Mouse (Mus musculus): Measurements from ENCODE around the gene Il12a. TPM values are rescaled to one million over a fixed set of nuclear protein-coding genes. Genes with fewer than 3 reads are reported as not detected.

Gene Il12a
- total RNA-seq (2021) = under 1 TPM in 1 of 2 experiments, not detected in 1; 0.82 TPM
- long read RNA-seq, experiment 1, partial matches to known transcripts = 0 of 6 reads
- long read RNA-seq, experiment 1, other reads (novel, unspliced or antisense) = 6 of 6 reads
- long read RNA-seq, experiment 2, partial matches to known transcripts = 0 of 3 reads
- long read RNA-seq, experiment 2, other reads (novel, unspliced or antisense) = 3 of 3 reads

DNA sequence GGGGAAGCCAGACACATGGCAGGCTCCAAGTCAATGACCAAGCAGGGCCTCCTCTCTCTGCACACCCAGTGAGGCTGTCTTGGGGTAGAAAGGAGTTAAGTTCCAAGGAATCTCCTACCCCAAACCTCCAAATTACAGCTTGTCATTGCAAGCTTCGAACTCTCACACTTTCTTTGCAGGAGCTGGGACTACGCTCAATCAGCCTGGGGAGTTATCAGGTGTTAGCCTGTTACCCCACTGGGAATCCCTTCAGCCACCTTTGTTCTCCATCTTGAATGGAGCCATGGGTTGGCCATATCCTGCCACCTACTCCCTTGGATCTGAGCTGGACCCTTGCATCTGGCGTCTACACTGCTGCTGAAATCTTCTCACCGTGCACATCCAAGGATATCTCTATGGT lies at the start of gene Il12a:
TSS of gene Il12a (plus strand) at position 301 of the 400 bp plus-strand sequence.
- DNase-seq = no peak

DNA sequence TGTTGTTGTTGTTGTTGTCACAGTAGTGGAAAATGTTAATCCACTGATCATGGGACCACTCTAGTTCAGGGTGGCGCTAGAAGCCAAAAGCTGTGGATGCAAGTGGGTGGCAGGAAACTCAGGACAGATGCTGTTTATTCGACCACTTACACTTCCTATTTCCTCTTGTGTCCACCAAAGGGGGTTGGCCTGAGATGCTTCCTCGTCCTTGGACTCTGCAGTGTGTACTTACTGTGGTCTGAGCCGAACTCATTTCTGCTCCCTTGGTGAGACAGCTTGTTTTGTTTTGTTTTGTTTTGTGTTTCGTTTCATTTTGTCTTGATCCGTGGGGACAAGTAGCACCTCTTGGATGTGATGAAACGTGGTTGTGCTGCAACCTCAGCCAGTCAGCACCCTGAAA lies 47.5 kb upstream of the Il12a start:
- DNase-seq = no peak

DNA sequence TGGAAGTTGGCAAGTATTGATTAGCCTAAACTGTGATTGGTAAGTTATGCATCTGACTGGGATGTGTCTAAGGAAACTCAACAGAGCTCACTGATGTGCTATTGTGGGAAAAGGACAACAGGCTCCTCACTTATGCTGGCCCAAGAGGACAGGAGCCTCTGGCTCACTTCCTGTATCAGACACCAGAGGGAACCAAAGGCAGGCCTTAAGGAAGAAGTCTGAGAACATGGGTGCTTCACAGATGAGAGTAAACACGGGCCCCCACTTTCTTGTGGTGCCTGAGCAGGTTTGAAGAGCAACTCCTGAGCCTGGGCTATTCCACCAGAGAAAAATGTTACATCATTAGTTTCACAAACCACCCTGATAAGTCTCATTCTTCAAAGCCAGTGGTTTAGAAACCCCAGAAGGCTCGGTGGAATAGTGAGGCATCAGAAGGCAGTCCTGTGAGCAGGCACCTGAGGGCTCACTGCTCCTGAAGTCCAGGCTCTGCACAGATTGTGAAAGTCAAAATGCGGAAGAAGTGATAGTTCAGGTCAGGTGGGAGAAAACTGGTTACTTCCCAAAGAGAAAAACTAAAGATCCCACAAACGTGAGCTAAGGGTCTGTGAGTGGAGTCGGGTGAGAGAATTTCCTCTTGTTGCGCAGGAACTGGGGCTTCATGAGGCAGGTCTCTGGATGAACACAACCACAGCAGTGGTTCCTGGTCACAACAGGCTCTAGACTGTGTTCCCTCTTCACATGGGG lies 43.9 kb upstream of the Il12a start:
- DNase-seq = peak; percentile 18 to 40

DNA sequence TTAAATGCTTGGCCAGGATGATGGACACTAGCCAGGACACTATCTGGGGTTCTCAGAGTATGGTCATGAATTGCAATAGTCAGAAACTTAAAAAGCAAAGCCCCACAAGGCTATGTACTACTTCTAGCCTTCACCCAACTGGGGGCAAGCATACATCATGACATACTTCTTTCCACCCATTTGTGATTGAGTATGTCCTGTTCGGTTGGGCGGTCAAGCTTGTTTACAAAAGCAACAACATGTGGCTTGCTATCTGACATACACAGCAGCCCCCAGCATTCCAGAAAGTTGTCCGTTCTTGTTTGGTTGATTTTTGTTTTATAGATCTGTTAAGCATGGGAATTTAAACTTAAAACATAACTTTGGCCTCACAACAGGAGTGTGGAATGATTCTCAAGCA lies 43.2 kb upstream of the Il12a start:
- DNase-seq = no peak

DNA sequence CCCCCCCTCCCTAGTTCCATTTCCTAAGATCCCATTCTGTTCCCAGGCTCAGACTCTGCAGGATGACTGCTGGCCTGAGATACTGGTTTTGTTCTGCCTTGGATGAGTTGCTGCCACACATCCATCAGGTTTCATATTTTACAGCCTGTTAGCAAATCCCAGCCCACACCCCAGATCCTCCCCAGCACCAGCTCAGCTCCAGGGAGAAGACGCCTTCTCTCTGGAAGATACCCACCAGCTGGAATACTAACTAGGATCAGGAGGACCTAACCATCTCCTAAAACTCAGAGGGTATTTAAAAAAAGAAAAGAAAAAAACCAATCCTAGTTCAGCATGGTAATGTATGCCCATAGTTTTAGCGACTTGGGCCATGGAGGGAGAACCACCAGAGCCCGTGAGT lies 40.2 kb upstream of the Il12a start:
- no peak for DNase-seq

DNA sequence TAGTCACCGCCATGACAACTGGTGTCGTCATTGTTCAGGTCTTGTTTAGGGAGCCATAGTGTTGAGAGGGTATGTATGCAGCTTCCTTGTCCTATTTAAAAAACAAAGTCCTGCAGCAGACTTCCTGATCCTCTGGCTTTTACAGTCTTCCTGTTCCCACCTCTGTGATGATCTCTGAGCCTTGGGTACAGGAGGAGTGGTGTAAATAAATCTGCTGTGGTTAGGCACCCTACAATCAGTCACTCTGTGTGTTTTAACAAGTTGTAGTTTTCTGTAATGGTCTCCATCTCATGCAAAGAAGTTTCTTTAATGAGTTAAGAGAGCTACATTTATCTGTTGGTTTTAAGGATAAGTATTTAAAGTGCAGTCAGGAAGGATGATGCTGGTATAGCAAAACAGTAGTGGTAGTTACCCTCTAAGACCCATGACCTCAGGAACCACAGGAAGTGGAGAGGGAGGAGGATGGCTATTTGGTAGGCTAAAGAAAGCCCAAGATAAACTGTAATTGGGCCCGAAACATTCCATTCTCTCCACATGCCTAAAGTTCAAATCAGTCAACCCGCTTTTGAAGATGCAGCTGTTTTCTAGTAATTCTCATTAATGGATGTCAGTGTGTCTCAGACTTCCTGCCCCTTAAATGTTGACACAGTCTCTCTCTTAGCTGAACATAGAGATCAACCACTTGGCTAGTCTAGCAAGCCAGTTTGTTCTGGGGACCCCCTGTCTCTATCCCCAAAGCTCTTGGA lies 33.7 kb upstream of the Il12a start:
- no peak for DNase-seq

DNA sequence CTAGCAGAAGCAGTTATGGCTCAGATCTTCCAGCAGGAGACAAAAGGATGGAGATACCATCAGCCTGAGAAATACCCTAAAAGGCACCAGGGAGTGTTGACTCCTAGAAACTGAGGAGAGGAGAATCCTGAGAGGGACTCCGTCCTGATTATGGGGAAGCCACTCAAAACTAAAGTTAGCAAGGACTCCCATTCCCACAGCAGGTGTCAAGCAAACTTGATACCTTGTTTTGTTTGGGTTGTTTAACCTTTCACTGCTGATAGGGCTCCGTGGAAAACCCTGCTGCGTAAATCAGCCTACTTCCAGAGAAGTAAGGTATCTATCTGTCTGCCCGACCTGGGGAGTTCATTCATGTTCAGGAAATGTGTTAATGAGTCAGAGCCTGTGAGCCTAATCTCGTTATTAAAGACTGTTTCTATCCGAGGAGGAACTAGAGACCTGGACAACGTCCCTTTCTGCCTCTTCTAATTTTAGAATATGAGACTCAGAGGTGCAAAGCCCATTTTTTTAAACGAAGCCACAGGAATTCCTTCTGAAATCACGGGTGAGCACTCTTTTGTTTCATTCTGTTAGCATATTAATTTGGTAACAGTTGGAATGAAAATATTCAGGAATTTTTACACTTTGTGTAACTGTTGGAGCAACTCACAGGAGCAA lies 32.7 kb upstream of the Il12a start:
- DNase-seq = no peak

DNA sequence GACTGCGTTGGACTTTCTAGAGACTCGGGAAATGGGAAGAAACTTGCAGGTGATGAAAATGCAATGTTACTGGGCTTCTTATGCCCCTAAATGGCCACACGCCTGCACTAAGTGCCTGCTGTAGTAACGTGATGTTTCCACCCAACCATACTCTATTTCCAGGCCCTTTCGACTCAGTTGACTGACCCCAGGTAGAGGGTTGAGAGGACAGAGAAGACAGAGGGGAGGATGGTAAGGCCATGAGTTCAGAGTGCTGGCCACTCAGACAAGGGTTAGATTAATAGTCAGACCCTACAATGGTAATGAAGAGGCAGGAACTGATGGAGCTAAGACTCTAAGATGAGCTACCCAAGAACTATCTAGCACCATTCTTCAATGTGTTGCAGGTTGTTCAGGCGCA lies 30.4 kb upstream of the Il12a start:
- no peak for DNase-seq

DNA sequence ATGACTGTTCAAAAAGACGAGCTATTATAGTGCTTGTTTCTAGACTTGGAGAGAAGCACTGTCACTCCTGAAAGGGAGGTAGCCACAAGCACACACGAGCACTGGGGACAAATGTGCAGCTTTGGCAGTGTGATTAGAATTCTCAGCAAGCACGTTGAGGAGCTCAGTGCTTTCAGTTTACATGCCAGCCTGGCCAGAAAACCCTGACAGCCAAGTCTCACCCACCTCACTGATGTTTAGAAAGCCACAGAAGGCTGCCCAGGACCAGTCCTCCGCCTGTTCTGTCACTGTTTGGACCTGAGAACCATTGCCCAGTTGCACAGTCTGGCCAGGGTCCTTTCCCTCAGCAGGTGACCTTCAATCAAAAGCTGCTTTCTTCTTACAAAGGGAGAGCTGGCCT lies 29.9 kb upstream of the Il12a start:
- no peak for DNase-seq

DNA sequence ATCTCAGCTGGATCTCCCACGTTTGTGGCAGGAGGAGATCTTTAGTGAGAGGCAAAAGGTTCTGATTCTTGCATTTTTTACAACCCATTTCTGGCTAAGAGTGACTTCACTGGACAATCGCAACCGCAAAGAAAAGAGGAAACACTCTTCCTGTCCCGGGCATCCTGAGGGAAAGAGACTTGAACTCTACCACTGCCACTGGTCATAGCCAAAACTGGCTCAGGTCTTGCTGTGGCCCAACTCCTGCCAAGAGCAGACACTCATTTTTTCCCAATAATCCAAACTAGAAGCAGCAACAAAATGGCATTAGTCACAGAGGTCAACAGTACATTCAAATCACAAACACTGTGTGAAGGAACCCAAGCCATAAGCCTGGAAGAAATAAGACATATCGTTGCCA lies 28.1 kb upstream of the Il12a start:
- DNase-seq = no peak

DNA sequence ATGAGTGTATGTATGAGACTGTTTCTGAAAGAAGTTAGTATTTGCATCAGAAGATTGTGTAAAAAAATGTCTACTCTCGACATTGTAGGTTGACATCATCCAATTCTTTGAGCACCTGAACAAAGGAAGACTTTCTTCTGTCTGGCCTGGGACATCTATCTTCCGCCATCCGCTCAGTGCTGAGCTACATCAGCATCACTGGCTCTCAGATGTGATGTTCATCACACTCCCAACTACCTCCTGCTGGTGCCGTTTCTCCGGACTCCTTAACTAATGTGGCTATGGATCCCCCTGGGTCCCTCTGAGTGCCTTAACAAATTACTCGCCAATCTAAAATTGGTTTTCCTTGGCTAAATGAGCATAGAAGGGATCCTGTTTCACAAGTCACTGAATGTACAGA lies 26.1 kb upstream of the Il12a start:
- DNase-seq = no peak

DNA sequence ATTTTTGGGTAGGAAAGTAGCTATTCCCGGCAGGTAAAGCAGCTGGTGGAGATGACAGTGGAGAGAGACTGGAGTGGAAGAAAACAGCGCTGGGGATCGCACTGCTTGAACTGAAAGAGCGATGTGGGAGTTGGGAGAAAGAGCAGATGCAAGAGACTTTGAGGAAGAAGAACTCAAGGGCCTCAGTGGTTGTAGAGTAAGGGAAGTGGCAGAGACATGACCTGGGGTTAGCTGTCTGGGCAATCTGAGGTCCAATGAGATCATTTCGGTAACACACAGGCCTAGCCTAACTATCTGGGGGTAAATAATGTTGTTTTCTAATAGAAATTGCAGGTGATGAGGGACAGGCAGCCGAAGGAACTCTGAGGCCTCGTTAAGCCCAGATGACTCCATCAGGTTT lies 24.1 kb upstream of the Il12a start:
- DNase-seq = no peak

DNA sequence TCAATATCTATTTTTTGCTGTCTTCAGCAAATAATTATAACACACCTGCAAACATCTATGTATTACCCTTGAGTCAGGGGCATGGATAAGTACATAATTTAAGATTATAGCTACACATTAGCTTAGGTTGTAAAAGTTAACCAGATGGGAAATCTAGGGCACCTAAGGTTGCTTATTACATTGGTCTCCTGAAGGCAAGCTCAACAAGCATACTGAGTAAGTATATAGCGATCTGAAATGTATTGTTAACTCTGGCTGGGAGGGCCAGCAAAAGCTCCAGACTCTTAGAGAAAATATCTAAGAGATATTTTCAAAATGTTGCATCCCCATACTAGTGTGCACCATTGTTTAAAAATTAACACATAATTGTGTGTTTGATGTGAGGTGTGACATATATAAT lies 22.6 kb upstream of the Il12a start:
- DNase-seq = no peak

DNA sequence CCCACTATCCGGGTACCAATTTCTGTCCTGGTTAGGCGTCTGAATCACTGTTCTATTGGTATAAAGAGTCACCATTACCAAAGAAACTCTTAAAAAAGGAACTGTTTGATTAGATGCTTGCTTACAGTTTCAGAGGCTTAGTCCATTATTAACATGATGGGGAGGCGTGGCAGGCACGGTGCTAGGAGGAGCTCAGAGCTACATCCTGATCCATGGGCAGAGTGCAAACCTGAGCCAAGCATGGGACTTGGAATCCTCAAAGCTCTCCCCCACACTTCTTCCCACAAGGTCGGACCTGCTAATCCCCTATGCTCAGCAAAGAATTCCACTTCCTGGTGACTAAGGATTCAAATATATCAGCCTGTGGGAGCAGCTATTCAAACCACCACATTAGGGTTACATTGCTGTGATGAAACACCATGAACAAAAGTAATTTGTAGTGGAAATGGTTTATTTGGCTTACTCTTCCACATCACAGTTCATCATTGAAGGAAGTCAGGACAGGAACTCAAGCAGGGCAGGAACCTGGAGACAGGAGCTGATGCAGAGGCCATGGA lies 20.9 kb upstream of the Il12a start:
- DNase-seq = no peak

DNA sequence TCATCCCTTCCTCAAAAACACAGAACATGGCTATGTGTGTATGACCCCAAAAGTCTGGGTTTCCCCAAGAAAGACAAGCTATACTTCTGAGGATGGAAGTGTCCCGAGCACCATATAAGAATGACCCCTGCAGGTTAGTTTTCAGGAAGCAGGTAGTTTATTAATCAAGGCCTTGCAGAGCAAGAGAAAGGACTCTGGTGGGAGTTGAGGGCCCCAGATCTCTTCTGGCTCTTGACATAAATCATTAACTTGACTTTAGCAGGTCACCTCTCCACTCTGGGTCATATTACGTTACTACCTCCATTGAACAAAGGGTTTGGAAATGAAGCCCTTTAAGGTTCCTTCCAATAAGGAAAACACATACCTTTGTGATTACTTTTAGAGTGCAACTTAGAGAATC lies 15.7 kb upstream of the Il12a start:
- no peak for DNase-seq

DNA sequence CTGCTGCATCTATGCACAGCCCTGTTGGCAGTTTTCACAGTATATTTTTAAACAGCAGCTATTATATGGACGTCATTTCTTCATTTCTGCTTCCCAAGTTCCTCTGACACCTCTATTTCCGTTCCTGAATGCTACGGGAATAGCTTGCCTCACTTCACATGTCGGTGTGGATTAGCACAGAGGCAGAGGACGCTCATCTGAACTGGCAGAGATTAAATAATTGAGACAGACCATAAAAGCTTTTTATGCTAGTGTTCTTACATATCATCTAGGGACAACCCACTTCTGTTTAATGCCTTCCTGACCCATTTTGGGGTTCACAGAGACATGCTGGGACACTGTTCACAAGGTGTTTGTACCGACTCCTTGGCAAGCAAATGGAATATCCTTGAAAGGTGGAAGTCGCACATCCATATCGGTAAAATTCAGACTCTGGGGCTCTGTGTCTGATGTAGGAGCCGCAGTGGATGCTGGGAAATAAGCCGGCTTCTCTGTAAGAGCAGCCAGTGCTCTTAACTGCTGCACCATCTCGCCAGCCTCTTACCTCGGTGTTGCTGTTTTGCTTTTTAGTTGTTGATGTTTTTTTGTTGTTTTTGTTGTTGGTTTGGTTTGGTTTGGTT lies 15.1 kb upstream of the Il12a start:
- DNase-seq = no peak

DNA sequence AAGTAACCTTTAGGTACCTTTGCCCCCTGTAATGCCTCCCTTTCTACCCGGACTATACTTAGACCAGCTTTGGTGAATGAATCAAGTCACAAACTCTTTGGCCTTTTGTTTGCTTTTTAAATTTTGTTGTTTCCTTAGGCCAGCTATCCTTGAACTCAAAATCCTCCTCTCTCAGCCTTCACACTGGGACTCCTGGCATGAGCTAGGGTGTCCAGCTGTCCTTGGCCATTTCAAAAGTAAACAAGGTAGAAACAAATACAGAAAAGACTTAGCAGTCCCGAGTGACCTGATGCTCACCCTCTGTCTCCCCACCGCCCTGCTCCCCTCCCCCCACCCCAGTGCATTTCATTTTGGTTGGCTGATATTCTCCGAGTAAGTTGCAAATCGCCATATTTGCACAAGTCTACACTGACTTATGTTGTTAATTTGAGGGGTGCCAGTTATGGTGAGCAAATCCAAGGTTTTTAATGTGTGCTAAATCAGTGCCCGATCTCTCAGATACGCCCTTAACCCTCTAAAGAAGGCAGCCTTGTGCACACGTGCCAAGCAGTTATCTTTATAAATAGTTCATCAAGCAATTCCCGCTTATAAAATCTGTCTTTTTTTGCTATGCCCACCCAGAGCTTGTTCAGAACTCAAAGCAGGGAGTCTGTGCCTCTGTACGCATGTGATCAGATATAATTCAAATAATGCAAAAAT lies 14.3 kb upstream of the Il12a start:
- no peak for DNase-seq

DNA sequence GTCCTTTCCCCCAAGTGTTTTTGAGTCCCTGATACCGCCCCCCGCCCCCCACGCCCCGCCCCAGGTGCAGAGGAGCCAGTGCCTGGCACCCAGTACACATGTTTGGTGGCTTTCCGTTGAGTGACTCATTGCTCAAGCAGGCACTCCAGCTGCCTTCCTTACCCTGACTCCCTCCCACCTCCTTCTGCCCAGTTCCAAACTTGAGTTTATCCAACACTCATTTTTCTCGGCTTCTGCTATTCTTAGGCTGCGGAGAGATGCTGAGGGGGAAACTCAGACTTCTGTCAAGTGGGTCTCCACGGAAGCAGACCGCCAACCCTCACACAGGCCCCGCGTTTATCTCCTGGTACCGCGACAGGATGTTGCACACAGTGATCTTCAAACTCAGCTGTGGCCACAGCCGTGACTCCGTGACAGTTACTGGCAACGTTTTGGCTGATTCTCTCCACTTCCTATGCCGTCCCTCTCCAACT lies 13.6 kb upstream of the Il12a start:
- peak; percentile 51 to 63 for DNase-seq

DNA sequence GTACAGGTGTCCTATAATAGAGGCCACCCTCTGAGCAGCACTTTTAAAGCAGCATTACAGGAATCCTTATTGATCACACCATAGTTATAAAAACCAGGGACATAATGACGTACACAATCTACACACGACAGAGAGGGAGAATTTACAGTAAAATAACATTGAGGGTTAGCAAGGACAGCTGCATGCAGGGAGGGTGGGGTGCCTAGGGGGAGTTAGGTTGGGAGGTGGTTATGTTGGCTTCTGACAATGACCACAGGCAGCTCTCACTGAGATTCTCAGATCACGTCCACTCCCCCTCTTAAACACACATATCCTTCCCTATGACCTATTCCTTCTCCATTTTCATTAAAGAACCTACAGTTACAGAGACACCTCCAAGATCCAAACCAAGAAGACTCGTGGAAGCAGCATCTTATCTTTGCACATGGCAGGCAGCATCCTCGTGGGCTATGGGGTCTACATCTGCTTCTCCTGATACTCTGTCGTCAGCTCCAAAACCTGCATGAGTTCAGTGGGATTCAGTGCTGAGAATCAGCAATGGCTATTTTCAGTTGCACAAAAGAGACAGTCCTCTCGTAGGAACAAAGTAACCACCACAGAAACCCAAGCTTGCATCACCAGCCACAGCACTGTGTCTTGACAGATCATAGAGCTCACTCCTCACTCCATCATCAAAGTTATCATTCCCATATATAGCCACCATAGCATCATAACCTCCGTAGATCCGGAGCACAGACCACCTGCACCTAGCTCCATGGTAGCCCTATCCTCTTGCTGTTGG lies 11.4 kb upstream of the Il12a start:
- no peak for DNase-seq

DNA sequence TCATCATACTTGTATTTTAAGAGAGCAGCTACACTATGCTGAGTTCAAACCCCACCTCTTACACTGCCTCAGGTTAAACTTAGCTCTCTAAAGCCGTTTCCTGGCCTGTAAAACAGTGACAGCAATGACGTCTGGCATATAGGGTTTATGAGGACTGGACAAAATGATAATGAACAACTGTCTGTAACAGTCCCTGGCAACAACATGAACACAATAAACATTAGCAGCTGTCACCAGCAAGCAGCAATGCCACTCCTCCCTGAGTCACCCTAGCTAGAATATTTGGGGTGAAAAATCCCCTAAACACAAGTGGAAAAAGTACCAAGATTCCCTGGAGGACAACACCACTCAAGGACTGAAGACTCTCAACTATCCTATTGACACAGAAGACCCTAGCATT lies 6.9 kb upstream of the Il12a start:
- no peak for DNase-seq

DNA sequence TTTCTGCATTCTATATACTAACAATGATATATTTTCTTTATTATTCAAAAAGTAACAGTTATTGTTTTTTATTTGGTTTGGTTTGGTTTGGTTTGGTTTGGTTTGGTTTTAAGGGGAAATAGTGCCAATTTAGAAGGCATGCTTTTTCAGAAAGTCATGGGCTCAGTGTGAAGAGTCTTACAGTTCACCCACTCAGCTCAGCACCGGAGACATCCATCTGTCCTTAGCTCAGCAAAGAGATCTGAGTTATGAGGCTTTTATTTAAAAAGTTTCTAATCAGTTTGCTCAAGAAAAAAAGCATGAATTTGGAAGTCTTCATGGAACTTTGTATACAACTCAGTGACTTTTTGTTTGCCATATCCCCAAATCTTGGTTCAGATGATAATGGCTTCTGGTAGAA lies 6.2 kb upstream of the Il12a start:
- no peak for DNase-seq

Data from heart, adult 18-20 months (tissue).